Mouse (Mus musculus) midbrain, embryonic 11.5 days (tissue): ENCODE results near the gene Mfsd6. TPM values are rescaled to one million over a fixed set of nuclear protein-coding genes. Genes with fewer than 3 reads are reported as not detected.

ENCODE experiments used
- polyA plus RNA-seq: library from polyadenylated mRNA; unstranded; fragments of >200 nt; fragmentation: Nextera tagmentation; extraction: Ambion mirVana; gene quantifications from 2 replicates; pipeline ENCODE4 v1.2.1, GENCODE M21; 2014

The Mfsd6 gene
- polyA plus RNA-seq, 1 experiment from 2014 or later: 3.1 TPM

Other genes with a start within 250 kb of the Mfsd6 start
- gene Nab1, start 226.8 kb downstream of the Mfsd6 start, polyA plus RNA-seq: 5.5 and 5.9 TPM in 2 replicates
- gene Nemp2, start 96.8 kb downstream of the Mfsd6 start, polyA plus RNA-seq: 9.2 and 12.6 TPM in 2 replicates
- gene Inpp1, start 90.2 kb upstream of the Mfsd6 start, polyA plus RNA-seq: 9.8 and 11.6 TPM in 2 replicates
- gene Hibch, start 117.5 kb upstream of the Mfsd6 start, polyA plus RNA-seq: 29.2 and 34.3 TPM in 2 replicates